Mouse (Mus musculus): ENCODE measurements at regions not wholly inside any gene's neighbourhood (a gene's known extent, or its start where the extent isn't known, plus 50 kb on each side); places are given as distances from the start of the nearest gene placed in this dataset.

- TF ChIP-seq CTCF (conservative IDR thresholded peaks at IDR 0.05; ENCODE audit: low read length) (no peak), POU5F1 (IDR thresholded peaks at IDR 0.05; ENCODE audit: borderline replicate concordance, low read length) (no peak)
These were observed 78.5 kb downstream of the Gm5426 start for GRCm38 (mm10) chr10:96214946-96215345.
